Mouse (Mus musculus) mouse embryonic stem cell (cell line): ENCODE data around the gene Ogdh.

Experiments used
- in situ Hi-C, 2 experiments: fragments of 300-500 bp; cut with MboI; formaldehyde crosslinking; loops; 1 replicate in 1 of 2; 3 replicates in 1 of 2; pipeline ENCODE4 v1.14.3; 2019 to 2020; ENCODE audit warnings: low sequenced_read_pairs in 2 of 2, low pct_unique_long_range_greater_than_20kb in 1 of 2, mixed read lengths in 1 of 2; ENCODE audit not compliant: unreplicated experiment in 1 of 2

The Ogdh gene

DNA sequence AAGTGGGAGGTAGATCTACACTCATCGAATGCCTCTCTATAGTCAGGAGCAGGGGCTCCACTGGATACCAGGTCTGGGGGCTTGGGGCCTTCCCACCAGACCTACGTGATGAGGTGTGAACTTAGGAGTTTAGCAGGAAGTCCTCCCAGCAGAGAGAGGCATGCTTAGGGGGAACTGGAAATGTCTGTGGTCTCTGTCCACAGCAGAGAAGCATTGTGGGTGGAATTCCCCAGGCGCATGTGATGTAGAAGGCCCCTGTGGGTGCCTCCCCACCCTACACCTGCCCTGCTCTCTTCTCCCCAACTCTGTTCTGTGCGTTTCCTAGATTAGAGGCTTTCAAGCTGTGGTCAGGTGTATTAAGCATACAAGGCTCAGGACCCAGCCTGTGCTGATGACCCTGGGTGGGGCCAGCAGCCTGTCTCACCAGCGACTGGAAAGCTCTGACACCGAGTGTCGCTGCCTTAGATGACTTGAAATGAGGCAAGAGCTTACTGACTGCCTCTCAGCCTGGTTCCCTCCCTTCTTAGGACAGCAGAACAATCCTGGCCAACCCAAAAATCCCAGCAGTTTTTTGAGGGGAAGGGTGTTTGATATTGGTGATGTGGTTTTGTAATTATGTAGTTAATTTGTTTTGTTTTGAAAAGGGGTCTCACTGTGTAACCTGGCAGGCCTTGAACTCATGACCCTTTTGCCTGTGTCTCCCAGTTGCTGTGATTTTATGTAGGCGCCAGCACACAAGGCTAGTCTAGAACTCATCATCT lies 100.3 kb downstream of the Ogdh start:
- in situ Hi-C loops: no loop called here

DNA sequence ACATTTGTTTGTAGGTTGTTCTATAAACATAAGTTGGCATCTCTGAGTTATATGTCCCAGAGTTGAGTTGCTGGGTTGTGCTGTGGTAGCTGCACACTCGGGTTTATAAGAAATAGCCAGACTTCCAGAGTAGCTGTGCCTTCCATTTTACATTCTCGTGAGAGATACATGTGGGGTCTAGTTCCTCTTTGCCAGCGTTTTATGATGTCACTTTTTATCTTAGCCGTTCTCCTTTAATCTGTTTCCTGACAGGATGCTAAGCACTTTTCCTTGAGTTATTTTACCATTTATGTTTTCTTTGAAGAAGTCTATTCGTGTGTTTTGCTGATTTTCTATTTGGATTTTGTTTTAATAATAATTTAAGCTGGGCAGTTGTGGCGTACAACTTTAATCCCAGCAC lies 101.4 kb downstream of the Ogdh start:
- in situ Hi-C loops: no loop called here

DNA sequence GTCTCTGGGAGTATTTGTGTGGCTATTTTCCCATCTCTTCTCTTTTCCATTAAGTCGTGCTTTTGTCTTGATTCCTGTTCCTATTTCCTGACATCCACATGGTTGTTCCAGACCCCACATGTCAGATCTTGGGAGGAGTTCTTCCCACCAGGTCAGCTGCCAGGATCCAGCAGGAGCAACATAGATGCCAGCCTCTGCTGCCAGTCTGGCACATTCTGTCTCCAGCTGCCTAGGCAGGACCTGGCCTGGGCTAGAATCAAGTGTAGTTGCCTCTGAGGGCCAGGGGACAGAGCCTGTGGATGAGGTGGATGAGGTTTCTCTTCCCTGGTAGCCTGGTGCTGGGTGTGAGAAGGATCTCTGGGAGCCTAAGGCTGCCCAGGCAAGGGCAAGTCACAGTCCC lies 102.4 kb downstream of the Ogdh start:
- in situ Hi-C loops: no loop called here

DNA sequence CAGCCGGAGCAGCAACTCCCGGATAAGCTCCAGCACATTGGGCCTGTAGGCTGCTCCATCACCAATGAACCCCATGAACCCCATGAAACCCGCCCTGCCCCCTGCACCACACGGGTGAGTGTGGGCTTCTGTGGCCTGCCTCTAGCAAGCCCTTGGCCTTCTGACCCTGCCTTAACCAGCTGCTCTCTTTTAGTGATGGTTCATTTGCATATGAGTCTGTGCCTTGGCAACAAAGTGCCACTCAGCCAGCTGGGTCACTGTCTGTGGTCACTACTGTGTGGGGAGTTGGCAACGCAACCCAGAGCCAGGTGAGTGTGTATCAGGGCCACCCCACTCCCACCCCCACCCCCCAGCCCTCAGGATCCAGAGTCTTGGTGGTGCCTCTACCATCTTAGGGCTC lies 104.1 kb downstream of the Ogdh start:
- in situ Hi-C loops: no loop called here

DNA sequence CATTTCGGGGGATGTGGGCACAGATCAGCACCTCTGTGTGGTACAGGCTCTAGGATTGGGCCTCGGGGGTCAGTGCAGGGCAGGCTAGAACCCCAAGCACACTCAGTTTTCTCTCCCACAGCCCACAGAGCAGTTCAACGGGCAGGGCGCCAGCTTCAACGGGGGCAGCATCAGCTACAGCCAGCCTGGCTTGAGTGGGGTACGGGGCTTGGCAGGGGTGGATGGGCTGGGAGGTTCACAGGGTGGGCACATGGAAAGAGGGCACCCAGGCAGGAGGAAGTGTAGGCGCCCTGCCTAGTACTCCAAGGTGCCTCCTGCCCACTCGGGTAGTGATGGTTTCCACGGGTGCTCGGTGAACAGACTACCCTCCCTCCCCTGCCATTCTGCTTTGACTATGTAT lies 106.7 kb downstream of the Ogdh start:
- in situ Hi-C loops: no loop called here

DNA sequence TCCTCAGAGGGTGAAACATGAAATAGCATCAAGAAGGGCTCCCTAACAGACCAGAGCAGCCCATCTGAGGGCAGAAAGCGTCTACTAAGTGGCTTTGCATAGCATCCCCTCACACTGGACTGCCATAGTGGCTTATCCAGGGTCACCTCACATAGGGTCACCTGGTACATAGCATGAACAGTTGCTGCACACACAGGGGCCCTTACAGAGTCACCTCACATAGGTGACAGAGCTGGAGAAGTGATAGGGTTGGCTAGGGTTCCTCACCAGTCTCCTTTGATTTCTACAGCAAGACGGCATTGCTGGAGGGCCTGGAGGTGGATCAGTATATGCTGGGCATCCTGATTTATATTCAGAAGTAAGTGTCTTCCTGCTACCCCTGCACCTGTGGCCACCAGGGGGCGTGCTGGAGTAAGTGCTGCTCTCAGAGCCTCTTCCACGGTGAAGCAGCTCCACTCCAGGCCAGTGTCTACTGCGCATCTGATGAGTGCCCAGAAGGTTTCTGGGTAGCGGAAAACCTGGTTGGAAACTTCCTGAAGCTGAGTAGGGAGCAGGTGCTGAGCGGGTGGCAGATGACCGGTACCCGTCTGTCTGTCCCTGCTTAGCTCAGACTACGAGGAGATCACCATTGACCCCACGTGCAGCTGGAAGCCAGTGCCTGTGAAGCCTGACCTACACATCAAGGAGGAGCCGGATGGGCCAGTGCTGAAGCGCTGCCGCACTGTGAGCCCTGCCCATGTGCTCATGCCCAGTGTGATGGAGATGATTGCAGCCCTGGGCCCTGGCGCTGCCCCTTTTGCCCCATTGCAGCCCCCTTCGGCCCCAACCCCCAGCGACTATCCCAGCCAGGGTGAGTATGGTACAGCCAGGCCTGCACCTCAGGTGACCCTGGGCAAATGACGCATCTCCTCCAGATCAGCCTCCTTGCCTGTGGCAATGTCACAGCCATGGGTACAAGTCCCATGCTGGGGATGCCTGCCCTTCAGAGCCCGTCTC lies 111.4 kb downstream of the Ogdh start:
- in situ Hi-C loops: no loop called here

DNA sequence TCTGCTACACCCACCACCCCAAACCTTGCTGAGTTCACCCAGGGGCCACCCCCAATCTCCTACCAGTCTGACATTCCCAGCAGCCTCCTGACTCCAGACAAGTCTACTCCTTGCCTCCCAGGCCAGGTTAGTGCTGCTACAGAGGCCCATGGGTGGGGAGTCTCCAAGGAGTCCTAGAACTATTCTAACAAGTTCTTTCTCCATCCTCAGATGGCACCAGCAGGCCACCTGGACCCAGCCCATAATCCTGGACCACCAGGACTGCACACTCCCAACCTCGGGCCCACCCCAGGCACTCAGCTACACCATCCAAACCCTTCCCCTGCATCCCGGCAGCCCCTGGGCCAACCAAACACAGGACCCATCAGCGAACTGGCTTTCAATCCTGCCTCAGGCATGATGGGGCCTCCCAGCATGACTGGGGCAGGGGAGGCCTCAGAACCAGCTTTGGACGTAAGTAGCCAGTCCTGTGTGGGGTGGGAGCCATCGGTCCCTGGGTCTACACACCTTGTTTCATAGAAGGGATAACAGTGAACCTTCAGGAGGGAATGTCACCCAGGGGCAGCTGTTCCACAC lies 112.5 kb downstream of the Ogdh start:
- in situ Hi-C loops: no loop called here

DNA sequence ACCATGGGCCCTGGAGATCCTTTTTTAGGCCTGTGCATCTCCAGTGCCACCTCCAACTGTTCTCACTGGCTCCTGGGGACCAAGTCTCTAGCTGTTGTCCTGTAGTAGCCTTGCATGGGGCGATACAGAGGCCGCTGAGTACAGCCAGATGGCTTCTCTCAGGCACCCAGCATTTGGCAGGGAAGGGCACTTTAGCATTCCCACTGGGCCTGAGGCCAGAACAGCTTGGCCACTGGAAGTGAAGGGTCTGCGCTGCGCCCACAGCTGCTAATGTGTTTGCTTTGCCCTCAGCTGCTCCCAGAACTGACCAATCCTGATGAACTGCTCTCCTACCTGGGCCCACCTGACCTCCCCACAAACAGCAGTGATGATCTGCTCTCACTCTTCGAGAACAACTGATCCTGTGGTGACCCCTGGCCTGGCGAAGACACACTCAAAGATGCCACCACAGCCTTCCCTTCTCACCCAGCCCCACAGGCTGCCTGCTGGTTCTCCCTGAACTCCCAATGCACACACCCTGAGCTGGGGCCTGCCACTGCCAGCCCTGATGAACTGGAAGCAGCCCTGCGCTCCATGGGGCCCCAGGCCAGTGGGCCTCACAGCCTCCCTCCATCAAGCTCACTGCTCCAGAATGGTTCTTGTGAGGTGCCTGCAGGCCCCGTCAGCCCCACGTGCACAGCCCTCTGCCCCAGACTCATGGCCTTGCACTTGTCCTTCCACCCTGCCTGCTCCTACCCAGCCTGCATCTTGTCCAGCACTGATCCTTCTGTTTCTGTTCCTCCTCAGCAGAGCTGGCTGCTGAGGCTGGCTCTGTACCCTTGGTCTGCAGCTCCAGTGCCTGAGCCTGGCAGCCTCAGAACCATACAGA lies 113.5 kb downstream of the Ogdh start:
- in situ Hi-C loops: no loop called here

DNA sequence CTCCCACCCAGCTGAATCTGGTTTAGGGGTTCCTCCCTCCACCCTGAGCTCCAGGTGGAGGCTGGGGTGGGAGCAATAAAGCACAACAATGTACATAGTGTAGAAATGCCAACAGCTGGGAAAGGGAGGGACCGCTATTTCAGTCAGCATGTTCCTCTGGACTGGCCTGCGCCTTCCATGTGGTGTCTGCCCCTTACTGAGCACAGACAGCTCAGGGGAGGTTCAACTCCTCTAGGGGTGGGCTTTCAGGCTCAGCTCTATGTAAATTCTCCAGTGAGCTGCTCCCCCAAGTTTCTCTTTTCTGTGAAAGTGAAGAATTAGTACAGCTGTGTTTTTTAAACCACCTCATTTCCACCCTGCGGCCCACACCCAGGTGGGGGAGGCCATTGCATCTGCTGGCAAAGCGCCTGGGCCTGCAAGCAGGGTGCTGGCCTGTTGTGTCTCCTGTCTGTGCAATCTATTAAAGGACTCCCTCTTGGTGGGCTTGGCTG lies 114.2 kb downstream of the Ogdh start:
- in situ Hi-C loops: no loop called here
